Mouse (Mus musculus): Measurements from ENCODE around the gene Dcun1d1. TPM values are rescaled to one million over a fixed set of nuclear protein-coding genes. Genes with fewer than 3 reads are reported as not detected.

The Dcun1d1 gene
- polyA plus RNA-seq (2021; fragmentation: Nextera tagmentation) = 66.6 and 68.0 TPM in 2 replicates
- long read RNA-seq, experiment 1, full-length matches to known transcripts = 48 of 83 reads
- long read RNA-seq, experiment 1, partial matches to known transcripts = 15 of 83 reads
- long read RNA-seq, experiment 1, other reads (novel, unspliced or antisense) = 20 of 83 reads
- long read RNA-seq, experiment 2, full-length matches to known transcripts = 168 of 228 reads
- long read RNA-seq, experiment 2, partial matches to known transcripts = 30 of 228 reads
- long read RNA-seq, experiment 2, other reads (novel, unspliced or antisense) = 30 of 228 reads

DNA sequence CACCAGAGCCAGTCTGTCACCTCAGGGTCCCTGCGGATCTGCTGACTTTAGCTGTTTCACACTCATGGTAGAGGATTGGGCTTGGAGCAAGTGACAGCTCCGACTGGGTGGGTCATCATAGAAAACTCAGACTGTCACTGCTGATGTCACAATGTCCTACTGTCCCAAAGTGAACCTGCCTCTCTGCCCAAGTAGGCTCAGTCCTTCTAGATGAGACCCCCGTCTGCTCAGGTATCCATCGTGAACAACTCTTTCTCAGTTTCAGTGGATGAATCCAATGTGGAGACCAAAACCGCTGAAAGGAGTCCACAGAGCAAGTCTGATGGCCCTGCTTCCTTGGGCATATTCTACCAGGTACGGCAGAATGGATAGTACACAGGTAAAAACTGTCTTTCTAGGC, at the start of gene Dcun1d1:
Dcun1d1 (minus strand) TSS at position 101 of the 400 bp plus-strand sequence.

Other genes starting within 250 kb of the Dcun1d1 start
- 4.8 and 5.1 TPM in 2 replicates for gene Atp11b, start 183.3 kb downstream of the Dcun1d1 start, polyA plus RNA-seq (2021; fragmentation: Nextera tagmentation)
- gene Mccc1, start 63.2 kb upstream of the Dcun1d1 start, polyA plus RNA-seq (2021; fragmentation: Nextera tagmentation) = 14.2 and 23.7 TPM in 2 replicates
- gene Ccdc144b, start 116.1 kb upstream of the Dcun1d1 start, polyA plus RNA-seq (2021; fragmentation: Nextera tagmentation) = not detected in 2 replicates
- gene Acad9, start 128.5 kb upstream of the Dcun1d1 start, polyA plus RNA-seq (2021; fragmentation: Nextera tagmentation) = 36.6 and 38.4 TPM in 2 replicates
- 7.7 and 7.8 TPM in 2 replicates for gene D3Ertd254e, start 213.6 kb upstream of the Dcun1d1 start, polyA plus RNA-seq (2021; fragmentation: Nextera tagmentation)